Mouse (Mus musculus): ENCODE measurements around the gene Tnfrsf17.
A peak's percentile ranks its signal among the peaks of the same experiment; 100 is the strongest.
"Not testable (repeated sequence)": the region's sequence is repeated elsewhere in the genome, so short reads cannot be mapped to it uniquely, and the experiment has no call there.

Gene Tnfrsf17

DNA sequence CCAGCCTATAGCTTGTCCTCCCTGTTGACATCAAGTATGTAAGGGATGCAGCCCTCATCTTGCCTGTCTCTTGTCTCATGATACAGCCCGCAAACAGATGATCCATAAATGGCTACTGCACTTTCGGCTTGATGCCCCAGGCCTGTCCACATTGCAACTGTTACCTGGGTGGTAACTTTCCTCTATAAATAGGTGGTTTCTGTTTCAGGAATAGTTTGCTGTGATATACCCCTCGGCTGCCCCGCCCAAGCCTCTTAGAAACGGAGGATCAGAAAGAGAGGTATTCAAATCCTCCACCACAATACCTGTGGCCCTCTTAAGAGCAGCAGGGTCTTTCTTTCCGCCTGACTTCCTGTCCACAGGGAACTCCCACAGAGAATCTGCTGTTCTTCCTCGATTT lies at the start of gene Tnfrsf17:
Tnfrsf17 (plus strand) TSS at position 301 of the 400 bp plus-strand sequence.
- DNase-seq, result no peak

DNA sequence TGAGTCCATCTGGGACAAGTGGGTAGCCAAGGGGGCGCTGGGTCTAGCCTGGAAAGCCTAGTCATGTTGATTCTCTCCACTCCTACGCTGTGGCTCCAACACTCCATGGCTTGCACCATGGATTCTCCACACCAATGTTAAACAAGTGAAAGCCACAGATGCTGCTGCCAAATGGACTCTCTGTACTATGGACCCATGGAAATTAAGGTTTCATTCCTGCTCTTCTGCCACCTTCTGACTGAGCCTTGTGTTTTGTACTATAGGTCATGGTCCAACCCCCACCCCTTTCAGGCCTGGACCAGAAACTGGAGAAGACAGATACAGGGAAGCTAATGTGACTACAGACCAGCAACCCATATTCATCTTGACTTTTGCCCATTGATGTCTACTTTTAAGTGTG lies 47.1 kb upstream of the Tnfrsf17 start:
- peak; percentile 73 to 88 for DNase-seq

GRCm38 (mm10) chr16:11269808-11270207 lies 43.8 kb upstream of the Tnfrsf17 start:
- DNase-seq, result peak; percentile 15 to 40

GRCm38 (mm10) chr16:11270642-11271041 lies 43.0 kb upstream of the Tnfrsf17 start:
- no peak for DNase-seq

DNA sequence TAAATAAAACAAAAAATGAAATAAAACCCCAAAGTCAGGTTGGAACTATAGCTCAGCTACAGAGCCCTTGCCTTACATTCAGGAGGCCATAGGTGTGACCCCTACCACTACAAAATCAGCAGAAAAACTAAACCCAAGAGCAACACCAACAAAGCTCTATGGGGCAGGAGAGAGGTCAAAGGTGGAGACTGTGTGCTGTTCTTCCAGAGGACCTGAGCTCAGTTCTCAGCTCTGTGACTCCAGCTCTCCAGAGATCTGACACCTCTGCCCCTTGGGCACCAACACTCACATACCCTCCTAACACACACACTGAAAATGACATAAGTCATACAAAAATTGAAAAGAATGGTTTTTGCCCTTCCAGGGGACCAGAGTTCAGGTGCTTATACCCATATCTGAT lies 42.5 kb upstream of the Tnfrsf17 start:
- no peak for DNase-seq

GRCm38 (mm10) chr16:11276888-11277287 lies 36.7 kb upstream of the Tnfrsf17 start:
- no peak for DNase-seq

GRCm38 (mm10) chr16:11278778-11279177 lies 34.8 kb upstream of the Tnfrsf17 start:
- no peak for DNase-seq

DNA sequence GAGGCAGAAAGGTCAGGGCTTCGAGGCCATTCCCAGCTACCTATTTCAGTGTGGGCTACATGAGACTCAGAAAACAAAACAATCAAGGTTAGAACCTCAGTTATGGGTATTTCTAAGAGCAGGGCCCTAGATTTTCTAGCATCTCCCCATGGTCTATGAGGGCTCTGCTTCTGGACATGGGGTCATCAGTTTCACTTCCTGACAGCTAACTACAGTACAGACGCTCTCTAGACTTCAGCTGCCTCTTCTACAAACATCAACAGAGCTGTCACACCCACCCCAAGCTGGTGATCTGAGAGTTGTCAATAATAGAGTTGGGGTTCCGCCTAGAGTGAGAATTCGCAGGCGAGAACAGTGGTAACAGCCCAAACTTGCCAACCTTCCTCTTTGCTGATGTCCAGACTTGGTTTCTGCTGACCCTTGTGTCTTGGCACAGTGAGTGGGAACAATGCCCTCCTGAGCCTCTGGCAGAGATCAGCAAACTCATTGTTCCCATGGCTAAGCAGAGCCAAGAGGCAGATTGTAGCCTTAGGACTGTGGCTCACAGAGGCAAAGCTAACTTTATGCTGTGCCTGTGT lies 30.9 kb upstream of the Tnfrsf17 start:
- peak; percentile 20 to 47 for DNase-seq

GRCm38 (mm10) chr16:11284881-11285280 lies 28.7 kb upstream of the Tnfrsf17 start:
- DNase-seq, result no peak

DNA sequence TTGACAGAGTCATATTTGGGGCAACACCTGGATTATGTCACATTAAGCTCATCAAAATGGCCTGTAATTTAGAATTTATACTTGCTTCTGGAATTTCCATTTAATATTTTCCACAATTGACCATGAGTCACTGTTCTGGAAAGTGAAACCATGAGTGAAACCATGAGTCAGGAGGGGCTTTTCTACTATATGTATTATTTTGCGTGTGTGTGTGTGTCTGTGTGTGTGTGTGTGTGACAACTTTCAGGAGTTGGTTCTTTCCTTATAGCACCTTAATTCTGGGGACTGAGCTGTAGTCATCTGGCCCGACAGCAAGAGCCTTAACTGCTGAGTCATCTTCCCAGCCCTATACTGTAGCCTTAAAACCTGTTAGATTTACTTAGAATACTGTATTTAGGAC lies 27.7 kb upstream of the Tnfrsf17 start:
- no peak for DNase-seq

GRCm38 (mm10) chr16:11288873-11289272 lies 24.7 kb upstream of the Tnfrsf17 start:
- DNase-seq, result not testable (repeated sequence)

DNA sequence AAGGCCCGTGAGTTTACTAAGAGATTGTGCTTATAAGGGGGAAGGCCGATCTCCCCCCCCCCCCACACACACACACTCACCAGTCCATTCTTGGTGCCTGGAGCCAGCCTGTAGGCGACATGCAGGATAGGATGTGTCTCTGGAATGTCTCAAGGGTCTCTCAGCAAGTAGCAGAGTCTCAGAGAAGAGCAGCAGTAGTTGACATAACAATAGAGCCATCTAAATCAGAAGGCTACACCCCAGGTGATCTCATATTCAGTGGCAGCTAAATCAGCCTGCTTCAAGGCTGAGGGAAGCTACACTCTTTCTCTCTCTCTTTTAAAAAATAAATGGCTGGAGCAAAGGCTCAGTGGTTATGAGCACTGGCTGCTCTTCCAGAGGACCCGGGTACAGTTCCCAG lies 18.0 kb upstream of the Tnfrsf17 start:
- not testable (repeated sequence) for DNase-seq

GRCm38 (mm10) chr16:11297700-11298099 lies 15.9 kb upstream of the Tnfrsf17 start:
- DNase-seq, result peak; percentile 43 to 71

- no peak for DNase-seq
These were observed 9.9 kb upstream of the Tnfrsf17 start for GRCm38 (mm10) chr16:11303741-11304140.

DNA sequence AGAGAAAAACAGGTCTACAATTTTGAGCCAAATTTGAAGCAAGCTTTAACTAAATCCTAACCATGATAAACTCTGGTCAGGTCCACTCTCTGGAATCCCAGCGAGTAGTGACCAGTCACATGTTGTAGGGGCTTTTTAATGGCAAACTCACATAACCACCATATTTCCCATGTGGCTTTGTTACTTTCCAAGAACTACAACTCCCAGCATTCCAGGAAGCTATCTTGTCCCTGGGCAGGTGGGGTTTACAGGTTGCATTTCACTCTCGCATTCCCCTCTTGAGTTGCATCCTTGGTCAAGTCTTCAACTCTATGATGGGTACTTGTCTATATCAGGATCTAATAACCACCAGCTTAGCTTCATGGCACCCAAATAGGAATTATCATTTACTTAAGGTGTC lies 8.1 kb upstream of the Tnfrsf17 start:
- no peak for DNase-seq

GRCm38 (mm10) chr16:11315786-11316320 lies 2.2 kb downstream of the Tnfrsf17 start:
- peak in 1 of 2 experiments; percentile 57 for DNase-seq

GRCm38 (mm10) chr16:11316748-11317147 lies 3.1 kb downstream of the Tnfrsf17 start:
- DNase-seq, result no peak

GRCm38 (mm10) chr16:11317324-11317723 lies 3.7 kb downstream of the Tnfrsf17 start:
- DNase-seq, result no peak

- DNase-seq, result peak; percentile 98 to 99
These were observed 9.1 kb downstream of the Tnfrsf17 start, which contains the start of gene Snx29 for GRCm38 (mm10) chr16:11322409-11323323. TSS of gene Snx29 (plus strand) at chr16:11322908.

DNA sequence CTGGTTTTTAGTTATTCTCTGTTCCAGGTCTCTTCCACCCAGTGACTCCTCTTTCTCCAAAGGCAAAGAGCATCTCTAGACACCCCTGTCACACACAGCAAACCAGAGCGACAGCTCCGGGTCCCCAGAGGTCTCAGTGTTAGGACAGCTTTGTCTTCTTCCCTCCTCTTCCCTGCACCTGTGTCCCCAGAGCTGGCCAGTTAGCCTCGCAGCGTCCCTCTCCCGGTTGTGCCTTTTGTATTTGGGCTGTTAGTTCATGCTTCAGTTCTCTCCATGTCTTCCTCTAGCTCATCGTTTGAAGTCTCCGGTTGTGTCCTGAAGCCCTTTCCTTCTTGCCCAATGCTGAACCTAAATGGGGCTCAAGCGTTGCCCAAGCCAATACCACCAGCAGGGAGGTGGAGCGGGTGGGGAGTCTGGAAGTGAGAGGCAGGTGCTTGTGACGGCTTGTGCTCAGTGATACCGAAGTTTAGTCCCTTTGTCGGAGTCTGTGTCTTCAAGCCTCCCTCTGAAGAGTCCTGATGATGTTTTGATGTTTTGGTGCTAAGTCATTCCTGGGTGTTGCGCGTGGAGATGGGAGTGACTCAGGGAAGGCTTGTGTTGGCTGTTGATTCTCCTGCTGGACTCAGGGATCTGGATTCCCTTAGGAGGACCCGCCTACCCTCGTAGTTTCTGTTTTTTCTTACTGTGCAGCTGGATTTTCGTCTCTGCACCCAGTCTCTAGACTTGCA lies 9.9 kb downstream of the Tnfrsf17 start:
- peak; percentile 66 to 73 for DNase-seq

- peak; percentile 59 to 60 for DNase-seq
These were observed 16.6 kb downstream of the Tnfrsf17 start for GRCm38 (mm10) chr16:11330081-11330800.

DNA sequence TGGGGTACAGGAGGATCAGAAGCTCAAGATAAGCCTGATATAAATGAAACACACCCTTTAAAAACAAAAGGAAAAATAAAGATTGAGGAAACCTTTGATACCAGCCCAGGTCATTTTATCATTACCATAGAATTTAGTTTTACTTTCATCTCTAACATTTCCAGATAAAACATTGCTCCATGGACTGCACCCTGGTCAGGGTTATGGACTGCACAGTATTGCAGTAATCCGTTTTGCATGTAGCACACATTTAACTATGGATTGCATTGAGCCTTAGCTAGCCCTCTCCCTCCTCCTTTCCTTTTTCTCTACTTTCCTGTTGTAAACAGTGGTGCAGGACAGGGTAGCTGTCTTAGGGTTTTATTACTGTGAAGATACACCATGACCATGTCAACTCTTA lies 17.4 kb downstream of the Tnfrsf17 start:
- no peak for DNase-seq
